Mouse (Mus musculus): Measurements from ENCODE around the gene Lzts3.

The Lzts3 gene

DNA sequence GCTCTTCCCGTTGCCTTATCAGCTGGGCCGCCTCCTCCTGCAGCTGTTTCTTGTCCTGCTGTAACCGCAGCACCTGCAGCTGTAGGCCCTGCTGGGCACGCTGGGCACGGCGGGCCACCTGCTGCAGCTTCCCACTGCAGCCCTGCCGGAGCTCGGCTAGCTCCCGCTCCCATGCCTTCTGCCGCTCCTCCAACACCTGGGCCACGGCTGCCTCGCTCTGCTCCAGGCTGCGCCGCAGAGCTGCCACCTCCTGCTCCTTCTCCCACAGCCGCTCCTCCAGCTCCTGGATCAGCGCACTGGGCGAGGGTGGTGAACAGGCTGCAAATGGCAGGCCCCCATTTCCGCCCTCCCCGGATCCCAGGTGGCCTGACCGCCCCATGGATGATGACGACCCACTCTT, 6.8 kb downstream of the Lzts3 start:
- DNase-seq (ENCODE audit: low spot score in 2 of 2): no peak

DNA sequence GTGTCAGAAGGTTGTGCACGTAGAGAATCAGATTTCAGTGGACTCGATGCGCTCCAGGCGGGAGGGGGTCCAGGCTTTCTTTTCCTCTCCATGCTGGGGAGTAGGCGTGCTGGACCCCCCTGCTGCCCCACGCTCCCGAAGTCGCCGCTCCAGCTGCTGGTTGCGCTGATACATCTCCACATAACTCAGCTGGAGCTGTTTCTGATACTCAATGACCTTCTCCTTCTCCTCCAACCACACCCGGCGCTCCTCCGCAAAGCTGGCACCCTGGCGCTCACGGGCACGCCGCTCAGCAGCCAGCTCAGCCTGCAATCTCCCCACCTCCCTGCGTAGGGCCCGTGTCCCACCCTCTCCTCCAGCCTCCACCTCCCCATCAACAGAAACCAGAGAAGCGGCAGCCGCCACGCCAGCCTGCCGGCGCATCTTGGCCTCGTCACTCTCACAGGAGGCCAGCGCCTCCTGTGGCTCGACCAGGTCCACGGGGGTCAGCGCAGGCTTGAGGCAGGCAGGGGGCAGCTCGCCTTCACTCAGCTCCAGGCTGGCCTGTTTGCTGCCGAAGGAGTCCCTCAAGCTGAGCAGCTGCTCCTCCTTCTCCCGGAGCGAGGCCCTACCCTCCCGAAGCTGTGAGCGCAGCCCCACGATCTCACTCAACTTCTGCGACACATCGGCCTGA, 7.7 kb downstream of the Lzts3 start:
- DNase-seq (ENCODE audit: low spot score in 2 of 2): peak in 1 of 2 experiments; percentile 27

DNA sequence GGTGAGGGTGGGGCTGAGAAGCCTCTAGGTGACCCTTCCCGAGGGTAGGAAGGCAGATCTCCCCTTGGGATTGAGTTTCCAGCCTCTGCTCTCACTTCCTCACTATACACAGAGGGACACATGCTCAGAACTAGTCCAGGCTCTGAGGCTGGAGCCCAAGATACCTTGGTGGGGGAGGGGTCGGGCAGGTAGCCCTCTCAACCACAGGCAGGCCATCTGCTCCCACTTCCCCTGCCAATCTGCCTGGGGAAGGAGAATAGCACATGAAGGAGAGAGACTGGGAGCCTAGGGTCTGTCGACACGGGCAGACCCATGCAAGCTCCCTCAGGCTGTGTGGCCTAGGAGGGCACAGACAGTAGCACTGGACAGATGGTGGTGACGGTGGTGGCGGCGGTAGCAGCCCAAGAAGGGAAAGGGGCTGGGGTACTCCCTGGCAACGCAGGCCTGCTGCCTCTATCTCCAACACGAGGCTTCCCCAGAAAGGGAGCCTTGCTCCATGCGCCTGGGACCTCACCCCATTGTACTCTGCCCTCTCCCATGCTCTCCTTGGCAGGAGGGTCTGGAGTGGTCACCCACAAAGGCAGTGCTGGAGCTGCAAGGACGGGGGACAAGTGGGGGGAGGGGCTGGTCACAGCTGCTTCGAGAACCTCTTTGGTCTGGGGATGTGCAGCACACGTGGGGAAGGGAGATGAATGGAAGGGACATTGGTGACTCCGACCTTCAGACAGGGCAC, 8.4 kb downstream of the Lzts3 start:
- peak in 1 of 2 experiments; percentile 58 for DNase-seq (ENCODE audit: low spot score in 2 of 2)

DNA sequence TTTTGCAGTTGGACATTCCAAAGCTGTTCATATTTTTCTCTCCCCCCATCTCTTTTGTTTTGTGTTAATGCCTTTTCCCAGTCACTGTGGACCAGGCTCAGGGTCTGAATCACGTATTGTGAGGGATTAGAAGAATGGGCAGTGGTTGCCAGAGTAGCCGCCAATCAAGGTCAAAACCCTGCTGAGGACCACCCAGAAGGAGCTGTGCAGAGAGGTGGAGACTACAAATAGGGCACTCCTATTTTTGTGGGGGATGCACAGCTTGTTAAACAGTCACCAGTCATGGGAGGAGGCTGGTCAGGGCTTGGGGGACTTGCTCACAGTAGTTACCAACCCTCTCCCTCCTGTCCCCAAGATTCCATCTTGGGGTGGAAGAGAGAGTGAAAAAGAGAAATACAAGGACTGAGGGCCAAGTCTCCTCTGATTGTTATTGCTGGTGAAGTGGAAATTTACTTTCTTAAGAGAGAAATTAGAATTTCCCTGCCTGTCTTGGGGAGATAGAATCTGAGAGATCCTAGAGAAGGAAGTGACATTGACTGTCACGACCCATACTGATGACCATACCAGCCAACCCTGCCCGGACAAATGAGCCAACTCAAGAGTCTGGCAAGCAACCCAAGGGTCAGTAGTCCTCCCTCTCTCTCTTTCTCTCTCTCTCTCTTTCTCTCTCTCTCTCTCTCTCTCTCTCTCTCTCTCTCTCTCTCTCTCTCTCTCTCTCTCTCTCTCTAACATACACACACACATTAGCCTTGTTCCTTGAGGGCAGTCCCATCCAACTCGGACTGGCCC, 9.5 kb downstream of the Lzts3 start:
- DNase-seq (ENCODE audit: low spot score in 2 of 2): no peak

DNA sequence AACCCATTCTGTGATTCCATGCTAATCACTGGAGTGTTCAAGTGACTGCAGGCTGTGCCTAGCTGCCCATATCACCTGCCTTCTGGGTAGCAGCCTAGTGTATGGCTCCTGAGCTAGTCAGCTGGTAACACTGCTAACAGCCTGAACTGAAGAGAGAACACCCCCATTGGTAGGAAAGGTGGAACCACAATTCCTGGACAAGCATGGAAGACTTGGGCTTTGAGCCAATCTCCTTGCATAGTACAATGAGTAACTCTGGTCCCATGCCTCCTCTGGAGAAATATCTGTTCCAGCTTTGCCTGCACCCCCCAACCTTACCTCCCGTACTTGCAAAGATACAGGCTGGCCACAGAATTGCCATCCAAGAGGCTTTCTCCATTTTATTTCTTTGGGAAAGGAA, 10.2 kb downstream of the Lzts3 start:
- no peak for DNase-seq (ENCODE audit: low spot score in 2 of 2)

DNA sequence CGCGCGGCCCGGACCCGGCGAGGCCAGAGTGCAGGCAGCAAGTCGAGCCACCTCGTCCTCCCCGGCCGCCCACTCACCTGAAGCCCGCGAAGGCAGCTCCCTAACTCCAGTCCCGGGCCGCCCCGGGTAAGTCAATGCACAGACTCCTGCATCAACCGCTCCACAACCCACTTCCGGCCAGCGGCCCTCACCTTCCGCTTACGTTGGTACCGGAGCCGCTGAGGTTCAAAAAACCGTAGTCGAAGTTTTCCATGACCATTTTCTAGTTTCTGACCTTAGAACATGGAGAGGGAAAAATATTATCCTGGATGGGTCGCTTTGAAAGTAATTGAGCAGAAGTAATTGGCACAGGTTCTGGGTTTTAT, 12.8 kb downstream of the Lzts3 start, which contains the start of the genes Fastkd5 and Ubox5:
TSS of gene Fastkd5 (minus strand) at position 189 of the 365 bp plus-strand sequence.
TSS of gene Ubox5 (minus strand) at position 200 of the 365 bp plus-strand sequence.
- DNase-seq (ENCODE audit: low spot score in 2 of 2): peak; percentile 94 to 95

DNA sequence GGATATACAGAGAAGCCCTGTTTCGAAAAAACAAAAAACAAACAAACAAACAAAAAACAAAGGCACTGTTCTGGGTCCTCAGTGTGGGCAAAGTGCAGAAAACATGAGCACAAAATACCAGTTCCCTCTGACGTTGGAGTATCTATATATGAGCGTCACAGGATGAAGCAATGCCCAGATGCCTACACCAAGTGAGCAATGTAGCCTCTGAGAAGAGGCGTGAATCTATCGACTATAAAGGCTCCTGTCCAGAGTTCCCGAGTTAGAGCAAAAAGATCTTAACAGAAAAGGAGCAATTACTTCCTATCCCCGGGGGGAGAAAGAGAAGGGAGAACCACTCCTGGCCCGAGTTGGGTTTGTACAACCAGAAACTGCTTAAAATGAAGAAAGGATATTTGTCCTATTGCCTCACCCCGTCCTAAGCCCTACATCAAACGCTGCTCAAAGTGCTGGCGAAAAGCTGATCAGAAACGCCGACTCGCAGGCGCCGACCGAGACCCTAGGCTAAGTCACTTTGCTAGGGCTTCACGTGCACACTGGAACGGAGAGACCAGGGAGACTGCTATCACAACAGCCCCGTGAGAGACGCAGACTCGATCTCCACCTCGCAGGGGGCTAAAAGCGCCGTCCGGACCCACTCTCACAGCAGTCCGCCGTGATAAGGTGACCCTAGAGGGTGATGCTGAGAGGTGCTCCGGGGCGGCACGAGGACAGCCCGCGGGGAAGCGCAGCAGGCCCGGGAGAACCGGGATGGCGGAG, 13.3 kb downstream of the Lzts3 start:
- DNase-seq (ENCODE audit: low spot score in 2 of 2): no peak

DNA sequence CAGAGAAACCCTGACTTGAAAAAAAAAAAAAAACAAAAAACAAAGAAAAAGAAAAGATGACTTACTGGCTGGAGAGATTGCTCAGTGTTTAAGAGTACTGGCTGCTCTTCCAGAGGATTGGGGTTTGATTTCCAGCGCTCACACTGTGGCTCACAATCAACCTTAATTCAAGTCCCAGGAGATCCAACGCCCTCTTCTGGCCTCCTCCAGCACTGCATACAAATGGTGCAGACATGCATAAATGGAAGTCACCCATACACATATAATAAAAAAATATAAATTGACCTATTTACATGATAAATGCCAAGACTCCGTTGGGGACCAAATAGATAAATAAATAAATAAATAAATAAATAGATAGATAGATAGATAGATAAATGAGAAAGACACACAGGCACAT, 14.2 kb downstream of the Lzts3 start:
- DNase-seq (ENCODE audit: low spot score in 2 of 2): no peak

DNA sequence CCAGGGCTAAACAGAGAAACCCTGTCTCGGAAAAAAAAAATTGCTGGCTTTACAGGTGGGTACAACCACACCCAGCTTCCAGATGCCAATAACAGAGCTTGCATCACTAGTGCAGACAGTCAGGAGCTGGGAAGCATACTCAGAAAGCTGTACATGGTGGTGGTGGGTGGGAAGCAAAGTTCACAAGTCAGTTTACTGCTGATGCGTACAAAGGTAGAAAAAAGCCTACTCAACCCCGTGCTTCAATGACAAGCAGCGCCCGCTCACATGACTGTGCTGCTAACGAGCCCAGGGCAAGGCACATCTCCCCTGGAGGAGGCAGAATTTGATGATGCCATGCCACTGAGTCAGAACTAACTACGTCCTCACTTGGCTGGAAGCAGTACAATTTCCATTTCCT, 23.6 kb downstream of the Lzts3 start:
- no peak for DNase-seq (ENCODE audit: low spot score in 2 of 2)

DNA sequence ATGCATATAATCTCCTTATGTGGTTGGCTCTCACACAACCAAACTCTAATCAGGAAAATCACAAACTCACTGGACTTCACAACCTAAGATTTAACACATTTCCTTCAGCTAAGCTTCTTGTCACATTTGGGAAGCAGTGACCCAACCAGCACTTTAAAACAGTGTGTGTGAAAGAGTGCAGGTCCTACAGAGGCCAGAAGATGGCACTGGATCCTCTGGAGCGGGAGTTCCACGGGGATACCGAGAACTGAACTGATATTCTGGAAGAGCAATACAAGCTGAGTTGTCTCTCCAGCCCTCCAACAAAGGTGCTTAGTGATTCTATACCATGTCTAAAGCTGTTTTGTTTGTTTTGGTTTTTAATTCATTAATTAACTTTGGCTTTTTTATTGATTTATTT, 29.5 kb downstream of the Lzts3 start:
- peak in 1 of 2 experiments; percentile 21 for DNase-seq (ENCODE audit: low spot score in 2 of 2)

DNA sequence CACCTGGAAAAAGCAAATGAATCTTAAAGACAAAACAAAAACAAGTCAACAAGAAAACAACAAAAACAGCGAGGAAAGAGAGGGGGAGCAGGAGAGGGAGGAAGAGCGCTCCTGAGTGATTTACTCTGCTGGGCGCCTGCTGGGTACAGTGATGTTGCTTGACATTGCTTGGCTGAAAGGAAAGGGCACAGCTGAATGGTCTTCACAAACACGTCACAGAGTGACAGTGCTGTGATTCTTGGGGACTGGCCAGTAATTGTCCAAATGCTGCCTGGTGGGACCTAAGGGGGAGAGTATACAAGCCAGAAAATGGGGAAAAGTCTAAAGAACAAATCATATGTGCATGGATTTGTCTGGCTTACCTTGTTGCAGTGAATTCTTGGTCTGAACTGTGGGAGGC, 40.4 kb downstream of the Lzts3 start:
- DNase-seq (ENCODE audit: low spot score in 2 of 2): no peak

DNA sequence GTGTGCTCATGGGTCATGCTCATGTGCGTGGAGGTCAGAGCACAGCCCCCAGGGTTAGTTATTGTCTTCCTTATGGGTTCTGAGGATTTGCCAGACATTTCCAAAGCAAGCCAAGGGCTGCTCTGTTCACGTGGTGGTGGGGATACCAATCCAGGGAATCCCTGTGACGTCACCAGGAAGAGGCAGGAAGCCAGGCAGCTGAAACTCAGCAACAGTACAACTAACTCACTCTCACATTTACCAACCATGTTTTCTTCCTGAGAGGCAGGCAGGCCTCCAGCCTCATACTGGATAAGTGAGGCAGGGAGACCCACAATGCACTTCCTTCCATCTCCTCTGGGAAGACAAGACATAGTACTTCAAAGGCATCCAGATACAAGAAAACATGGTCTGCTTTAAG, 44.2 kb downstream of the Lzts3 start:
- DNase-seq (ENCODE audit: low spot score in 2 of 2): no peak

DNA sequence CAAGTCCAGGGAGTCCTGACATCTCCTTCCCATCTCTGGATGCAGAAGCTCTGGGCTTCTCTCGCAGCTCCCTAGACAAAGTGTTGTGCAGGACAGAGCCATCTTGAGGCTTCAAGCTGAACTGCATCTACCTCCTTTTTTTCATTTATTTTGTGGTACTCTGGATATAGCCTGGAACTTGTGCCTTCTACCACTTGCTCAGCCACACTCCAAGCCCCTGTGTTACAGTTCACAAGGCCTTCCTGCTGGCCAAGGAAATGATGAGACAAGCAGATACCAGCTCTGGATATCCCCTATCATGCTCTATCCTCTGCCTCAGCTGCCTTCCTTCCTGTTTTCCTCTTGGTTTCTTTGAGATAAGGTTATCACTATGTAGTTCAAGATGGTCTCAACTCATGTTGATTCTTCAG, 45.0 kb downstream of the Lzts3 start:
- peak in 1 of 2 experiments; percentile 24 for DNase-seq (ENCODE audit: low spot score in 2 of 2)

DNA sequence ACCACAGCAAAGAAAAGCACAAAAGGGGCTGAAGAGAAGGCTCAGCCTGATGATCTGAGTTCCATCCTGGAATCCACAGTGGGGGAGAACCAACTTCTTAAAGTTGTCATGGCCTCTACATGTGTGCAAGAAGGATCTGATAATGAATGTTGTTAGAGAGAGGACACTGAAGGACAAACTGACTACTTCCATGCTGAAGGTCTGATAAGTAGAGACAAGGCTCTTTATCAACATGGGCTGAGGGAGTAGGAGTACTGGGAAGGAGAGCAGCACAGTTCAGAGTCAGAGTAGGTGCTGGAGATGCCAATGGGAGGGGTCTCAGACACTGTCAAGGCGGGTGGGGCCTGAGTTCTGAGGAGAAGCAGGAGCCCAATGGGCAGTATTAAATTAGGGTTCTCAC, 47.0 kb downstream of the Lzts3 start:
- no peak for DNase-seq (ENCODE audit: low spot score in 2 of 2)

DNA sequence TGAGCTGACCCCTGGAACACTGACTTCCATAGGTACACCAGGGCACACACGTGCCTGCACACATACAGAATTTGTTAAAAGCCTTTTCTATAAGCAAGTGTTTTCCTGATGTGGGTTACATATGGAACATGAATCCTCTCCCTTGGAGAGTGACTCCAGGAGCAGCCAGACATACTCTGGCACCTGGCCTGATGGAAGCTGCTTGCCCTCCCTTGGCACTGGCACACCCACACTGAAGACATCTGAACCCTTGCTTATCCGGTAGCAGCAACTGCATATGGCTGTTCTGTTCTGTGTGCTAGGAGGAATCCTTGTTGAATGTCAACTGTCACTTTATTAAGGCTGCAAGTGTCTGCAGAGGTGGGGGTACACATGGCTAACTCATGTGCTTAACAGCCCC, 51.6 kb downstream of the Lzts3 start:
- no peak for DNase-seq (ENCODE audit: low spot score in 2 of 2)

DNA sequence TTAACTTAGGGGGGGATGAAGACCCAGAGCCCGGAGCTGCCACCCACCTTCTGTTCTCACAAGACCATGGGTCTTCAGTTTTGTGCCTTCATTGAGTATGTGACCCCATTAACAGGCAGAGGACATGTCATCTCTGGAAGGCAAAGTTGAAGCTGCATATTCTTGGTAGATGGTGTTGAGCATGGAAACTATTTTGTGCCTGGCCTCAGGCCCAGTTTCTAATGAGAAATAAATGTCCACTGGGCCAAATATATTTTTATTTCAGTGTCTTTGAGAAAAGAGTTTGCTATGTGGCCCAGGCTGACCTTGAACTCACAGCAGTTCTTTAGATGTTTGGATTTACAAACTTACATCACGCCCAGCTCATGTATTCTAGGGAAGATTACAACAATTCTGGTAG, 52.8 kb downstream of the Lzts3 start:
- no peak for DNase-seq (ENCODE audit: low spot score in 2 of 2)

DNA sequence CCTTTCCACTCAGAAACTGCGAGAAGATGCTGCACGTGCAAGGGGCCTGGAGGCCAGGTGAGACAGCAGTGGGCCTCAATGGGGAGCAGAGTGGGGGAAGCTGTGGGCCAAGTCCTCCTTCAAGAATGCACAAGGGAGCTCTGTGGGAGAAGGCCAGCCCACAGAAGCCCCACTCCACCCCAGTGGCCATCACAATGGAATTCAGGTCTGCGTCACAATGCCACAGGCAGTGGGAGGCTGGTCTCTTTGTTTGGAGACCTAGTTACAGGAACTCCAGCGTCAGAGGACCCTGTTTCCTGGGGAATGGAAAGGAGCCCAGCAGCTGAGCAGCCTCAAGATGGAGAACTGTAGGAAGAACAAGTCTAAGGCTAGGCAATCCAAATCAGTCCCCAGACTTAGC, 53.4 kb downstream of the Lzts3 start:
- DNase-seq (ENCODE audit: low spot score in 2 of 2): no peak

DNA sequence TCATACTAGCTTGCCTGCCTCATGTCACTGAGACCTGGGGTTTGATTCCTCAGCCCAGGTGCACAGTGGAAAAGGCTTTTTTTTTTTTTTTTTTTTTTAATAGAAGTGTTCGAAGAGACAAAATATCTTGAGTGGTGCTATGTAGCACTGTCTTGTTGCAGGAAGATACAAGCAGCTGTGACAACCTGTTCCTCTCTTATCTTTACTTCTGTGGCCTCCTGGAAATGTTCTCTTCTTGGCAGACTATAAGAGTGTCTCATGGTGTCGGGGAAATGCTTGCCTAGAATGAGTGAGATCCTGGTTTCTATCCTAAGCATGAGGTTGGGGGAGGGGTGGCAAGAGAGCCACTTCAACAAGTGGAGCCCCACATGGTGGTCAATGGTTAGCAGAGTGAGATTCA, 54.2 kb downstream of the Lzts3 start:
- DNase-seq (ENCODE audit: low spot score in 2 of 2): no peak

DNA sequence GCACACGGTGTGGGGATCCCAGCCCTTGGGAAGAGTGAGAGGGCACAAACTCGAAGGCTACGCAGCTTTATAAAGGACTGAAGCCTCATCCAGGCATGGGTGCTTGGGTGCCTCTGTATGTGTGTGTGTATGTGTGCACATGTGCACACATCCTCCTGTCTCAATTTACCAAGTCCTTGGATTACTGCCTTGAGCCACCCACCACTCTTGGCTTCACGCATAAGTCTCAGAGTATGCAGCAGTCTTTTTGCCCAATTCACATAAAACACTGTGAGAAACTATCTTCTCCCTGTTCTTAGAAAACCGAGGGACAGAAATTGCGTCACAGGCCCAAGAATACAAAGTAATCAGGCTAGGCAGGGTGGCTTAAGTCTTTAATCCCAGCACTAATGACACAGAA, 56.6 kb downstream of the Lzts3 start:
- DNase-seq (ENCODE audit: low spot score in 2 of 2): no peak

DNA sequence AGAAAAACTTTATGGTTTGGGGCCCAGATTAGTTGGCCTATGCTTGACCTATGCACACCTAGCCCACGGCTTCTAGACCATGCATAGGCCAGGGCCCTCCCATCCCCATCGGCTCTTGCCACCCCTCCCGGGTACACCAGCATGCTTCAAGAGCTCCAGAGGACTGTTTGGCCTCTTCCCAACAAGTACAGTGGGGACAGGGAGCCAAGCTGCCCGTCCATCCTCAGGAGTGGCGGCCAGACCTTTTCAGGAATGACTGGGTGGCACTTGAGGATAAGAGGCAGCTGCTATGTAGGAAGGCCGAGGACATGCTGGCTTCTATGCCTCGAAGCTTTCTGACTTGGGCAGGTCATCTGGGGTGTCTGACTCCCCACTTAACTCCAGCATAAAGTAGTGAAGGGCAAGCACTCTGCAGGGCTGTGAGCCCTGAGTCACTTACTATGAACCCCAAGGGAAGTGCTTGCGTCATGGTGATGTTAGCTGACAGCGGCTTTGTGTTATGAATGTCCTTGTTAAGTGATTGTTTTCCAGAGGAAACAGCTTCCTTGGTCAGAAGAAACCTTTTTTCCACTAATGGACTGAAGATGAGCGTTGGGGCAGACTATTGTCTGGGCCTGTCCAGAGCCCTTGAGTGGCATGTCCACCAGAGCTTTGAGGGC, 58.6 kb downstream of the Lzts3 start:
- DNase-seq (ENCODE audit: low spot score in 2 of 2): no peak

Data from cerebellum, postnatal 4 days (tissue).